Mouse (Mus musculus) C2C12 (cell line): ENCODE measurements around the gene Dnm2. TPM values are rescaled to one million over a fixed set of nuclear protein-coding genes. Genes with fewer than 3 reads are reported as not detected.
A peak's percentile ranks its signal among the peaks of the same experiment; 100 is the strongest.
"Not testable (repeated sequence)": the region's sequence is repeated elsewhere in the genome, so short reads cannot be mapped to it uniquely, and the experiment has no call there.

Experiments
- H3K27me3 ChIP-seq: one replicate; pipeline ENCODE4 v1.6.1; 2011; ENCODE audit not compliant: control insufficient read depth, insufficient read depth, insufficient read length
- H3K36me3 ChIP-seq: one replicate; pipeline ENCODE4 v1.6.1; 2011; ENCODE audit not compliant: control insufficient read depth, insufficient read depth
- H3K4me3 ChIP-seq: one replicate; pipeline ENCODE4 v1.5.1; 2011; ENCODE audit warnings: mild to moderate bottlenecking, control low read depth; ENCODE audit not compliant: poor library complexity, insufficient read depth, severe bottlenecking
- H3K79me2 ChIP-seq: one replicate; pipeline ENCODE4 v1.6.1; 2011; ENCODE audit not compliant: control insufficient read depth, insufficient read depth
- H3K79me3 ChIP-seq: one replicate; pipeline ENCODE4 v1.6.1; 2011; ENCODE audit warnings: low read depth, control low read depth
- H3ac ChIP-seq: one replicate; pipeline ENCODE3; 2011; ENCODE audit warnings: low read depth; ENCODE audit not compliant: control insufficient read depth, insufficient read length
- CEBPB ChIP-seq: IDR thresholded peaks from one replicate; pipeline ENCODE4 v1.6.1; 2011; ENCODE audit warnings: low read depth, mild to moderate bottlenecking, control low read depth, moderate library complexity
- CTCF ChIP-seq: IDR thresholded peaks from one replicate; pipeline ENCODE4 v1.5.1; 2011; ENCODE audit not compliant: control insufficient read depth, insufficient read depth, insufficient read length
- FOSL1 ChIP-seq: IDR thresholded peaks from one replicate; pipeline ENCODE4 v1.8.0; 2011; ENCODE audit warnings: mild to moderate bottlenecking, low read length; ENCODE audit not compliant: poor library complexity, insufficient read depth, severe bottlenecking
- MAX ChIP-seq: IDR thresholded peaks from one replicate; pipeline ENCODE4 v1.6.1; 2011; ENCODE audit warnings: mild to moderate bottlenecking, control low read depth
- MYOD1 ChIP-seq: IDR thresholded peaks from one replicate; pipeline ENCODE4 v1.6.1; 2011; ENCODE audit warnings: low read depth; ENCODE audit not compliant: control insufficient read depth, insufficient read length
- MYOG ChIP-seq: IDR thresholded peaks from one replicate; pipeline ENCODE4 v1.6.1; 2011; ENCODE audit not compliant: control insufficient read depth, insufficient read length; ENCODE audit errors: extremely low read depth
- USF1 ChIP-seq: IDR thresholded peaks from one replicate; pipeline ENCODE4 v1.6.1; 2011; ENCODE audit warnings: low read depth, mild to moderate bottlenecking, control low read depth, moderate library complexity
- polyA plus RNA-seq: library from polyadenylated mRNA; unstranded; fragments of >200 nt; fragmentation: generic; extraction: Trizol; gene quantifications from one replicate; pipeline ENCODE4 v1.2.1, GENCODE M21; 2012; ENCODE audit warnings: missing spikeins

Gene Dnm2
- polyA plus RNA-seq, 1 experiment = 64.4 TPM

- H3K79me2 ChIP-seq = no peaks in the 10 kb centered on the region
- TF ChIP-seq CEBPB = no peak
- no peak for TF ChIP-seq MYOD1
- TF ChIP-seq MAX = no peak
- no peak for TF ChIP-seq FOSL1
- no peak for TF ChIP-seq MYOG
- TF ChIP-seq CTCF = no peak
- TF ChIP-seq USF1 = no peak
- H3ac ChIP-seq = no peak overlapping the region
- peaks cover 67% of the 10 kb centered on the region for H3K36me3 ChIP-seq
- H3K4me3 ChIP-seq = no peak overlapping the region
- H3K27me3 ChIP-seq = no peaks in the 10 kb centered on the region
- H3K79me3 ChIP-seq = no peaks in the 10 kb centered on the region
Measured at GRCm38 (mm10) chr9:21472913-21473312, 48.2 kb downstream of the Dnm2 start.

GRCm38 (mm10) chr9:21477707-21478106, 53.0 kb downstream of the Dnm2 start:
- no peaks in the 10 kb centered on the region for H3K27me3 ChIP-seq
- no peak overlapping the region for H3ac ChIP-seq
- H3K4me3 ChIP-seq = no peak overlapping the region
- no peaks in the 10 kb centered on the region for H3K79me3 ChIP-seq
- H3K36me3 ChIP-seq = peaks cover 62% of the 10 kb centered on the region
- no peaks in the 10 kb centered on the region for H3K79me2 ChIP-seq
- TF ChIP-seq USF1 = no peak
- no peak for TF ChIP-seq CTCF
- no peak for TF ChIP-seq CEBPB
- no peak for TF ChIP-seq MYOG
- no peak for TF ChIP-seq MYOD1
- TF ChIP-seq FOSL1 = no peak
- TF ChIP-seq MAX = no peak

- no peak for TF ChIP-seq MYOG
- no peak for TF ChIP-seq MAX
- TF ChIP-seq FOSL1 = no peak
- TF ChIP-seq CTCF = no peak
- TF ChIP-seq CEBPB = no peak
- TF ChIP-seq USF1 = no peak
- TF ChIP-seq MYOD1 = no peak
- Histone ChIP-seq H3K79me2 (no peaks in the 10 kb centered on the region), H3K36me3 (peaks cover 48% of the 10 kb centered on the region), H3K79me3 (no peaks in the 10 kb centered on the region), H3K4me3 (no peak overlapping the region), H3K27me3 (no peaks in the 10 kb centered on the region), H3ac (no peak overlapping the region)
Measured at GRCm38 (mm10) chr9:21484065-21484464, 59.4 kb downstream of the Dnm2 start.

- not testable (repeated sequence) for H3K79me3 ChIP-seq, H3ac ChIP-seq, H3K27me3 ChIP-seq, H3K79me2 ChIP-seq, H3K4me3 ChIP-seq
- H3K36me3 ChIP-seq = peaks cover 48% of the 10 kb centered on the region
Measured at GRCm38 (mm10) chr9:21488246-21488645, 63.5 kb downstream of the Dnm2 start.

GRCm38 (mm10) chr9:21490696-21491095, 66.0 kb downstream of the Dnm2 start:
- TF ChIP-seq FOSL1 (no peak), MAX (no peak), MYOD1 (no peak)
- Histone ChIP-seq H3K4me3 (no peak overlapping the region), H3K79me2 (peaks cover 19% of the 10 kb centered on the region), H3K79me3 (no peaks in the 10 kb centered on the region), H3K36me3 (peaks cover 26% of the 10 kb centered on the region), H3ac (no peak overlapping the region), H3K27me3 (no peaks in the 10 kb centered on the region)

- peaks cover 19% of the 10 kb centered on the region for H3K36me3 ChIP-seq
Measured at GRCm38 (mm10) chr9:21493907-21494306, 69.2 kb downstream of the Dnm2 start.

More at GRCm38 (mm10) chr9:21493907-21494306, 69.2 kb downstream of the Dnm2 start:
- Histone ChIP-seq H3K79me3 (no peaks in the 10 kb centered on the region), H3ac (no peak overlapping the region), H3K79me2 (peaks cover 23% of the 10 kb centered on the region), H3K4me3 (no peak overlapping the region), H3K27me3 (no peaks in the 10 kb centered on the region)
- no peak for TF ChIP-seq USF1
- TF ChIP-seq MYOD1 = peak; percentile 8
